Mouse (Mus musculus) embryonic facial prominence, embryonic 11.5 days (tissue): ENCODE measurements at regions not wholly inside any gene's neighbourhood (a gene's known extent, or its start where the extent isn't known, plus 50 kb on each side); places are given as distances from the start of the nearest gene placed in this dataset.
"Not testable (repeated sequence)": the region's sequence is repeated elsewhere in the genome, so short reads cannot be mapped to it uniquely, and the experiment has no call there.

Experiments used
- ATAC-seq: fragments of 200-750 bp; cut with Nextera tagmentation; replicated peaks from 2 replicates; pipeline ENCODE4 v1.8.0; 2017; ENCODE audit warnings: low read depth; ENCODE audit not compliant: insufficient number of reproducible peaks, low FRiP score, low TSS enrichment
- DNase-seq: peaks from one replicate; pipeline ENCODE4 v3.0.0-alpha.2; 2015; ENCODE audit warnings: low spot score
- H3K27ac ChIP-seq: fragments of 300-500 bp; sonication (generic); replicated peaks from 2 replicates; pipeline ENCODE4 v1.5.1; 2014; ENCODE audit warnings: mild to moderate bottlenecking, low read depth, low read length, control low read depth
- H3K27me3 ChIP-seq: fragments of 300-500 bp; sonication (generic); 2 replicates; pipeline ENCODE4 v1.6.1; 2014; ENCODE audit warnings: mild to moderate bottlenecking, low read length, moderate library complexity, mixed read lengths; ENCODE audit not compliant: control insufficient read depth, insufficient read depth
- H3K36me3 ChIP-seq: fragments of 300-500 bp; sonication (generic); replicated peaks from 2 replicates; pipeline ENCODE4 v1.6.1; 2014; ENCODE audit warnings: low read depth, mild to moderate bottlenecking, low read length, moderate library complexity, mixed read lengths; ENCODE audit not compliant: control insufficient read depth, insufficient read depth
- H3K4me1 ChIP-seq: fragments of 300-500 bp; sonication (generic); 2 replicates; pipeline ENCODE4 v1.6.1; 2014; ENCODE audit warnings: low read length, mixed read lengths; ENCODE audit not compliant: control insufficient read depth, insufficient read depth
- H3K4me2 ChIP-seq: fragments of 300-500 bp; sonication (generic); 2 replicates; pipeline ENCODE4 v1.6.1; 2014; ENCODE audit warnings: low read depth, mild to moderate bottlenecking, control low read depth, low read length, moderate library complexity
- H3K4me3 ChIP-seq: fragments of 300-500 bp; sonication (generic); 2 replicates; pipeline ENCODE4 v1.5.1; 2014; ENCODE audit warnings: low read depth, low read length, control low read depth
- H3K9ac ChIP-seq: fragments of 300-500 bp; sonication (generic); replicated peaks from 2 replicates; pipeline ENCODE4 v1.6.1; 2014; ENCODE audit warnings: mild to moderate bottlenecking, control low read depth, low read length
- H3K9me3 ChIP-seq: fragments of 300-500 bp; sonication (generic); replicated peaks from 2 replicates; pipeline ENCODE4 v1.6.1; 2016; ENCODE audit warnings: mild to moderate bottlenecking, low read length, inconsistent platforms, mixed read lengths; ENCODE audit not compliant: control insufficient read depth
- WGBS: fragments of 180-500 bp; shearing (Covaris S2); extraction: QIAGEN DNeasy Blood & Tissue Kit; methylation state at CpG from one replicate; pipeline ENCODE4 v1.1.7; 2014; 5-methylcytosine and 5-hydroxymethylcytosine counted together

DNA sequence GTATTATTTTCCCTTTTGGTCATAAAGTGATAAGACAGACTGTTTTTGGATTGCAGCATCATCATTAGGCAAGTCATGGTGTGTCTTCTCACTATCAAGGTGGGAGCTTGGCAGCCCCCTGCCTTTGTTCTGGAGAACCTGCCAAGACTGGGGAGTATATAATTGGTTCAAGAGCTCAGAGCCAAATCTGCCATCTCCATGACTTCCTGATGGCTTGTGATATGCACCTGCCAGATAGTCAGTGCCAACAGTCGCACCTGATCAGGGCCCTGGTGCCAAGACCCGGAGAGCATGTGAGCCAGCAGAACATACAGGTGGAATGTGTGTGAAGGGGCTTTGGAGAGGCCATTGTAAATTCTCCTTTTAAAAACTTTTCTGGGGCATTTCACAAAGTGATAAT lies 305.8 kb upstream of the Ghitm start:
- H3K27me3 ChIP-seq, result no peaks in the 10 kb centered on the region
- WGBS, result 81% methylated on average over 2 of the region's 2 CpGs

GRCm38 (mm10) chr14:37430656-37431055 lies 295.6 kb upstream of the Ghitm start:
- Histone ChIP-seq H3K9ac (no peak overlapping the region), H3K4me3 (no peak overlapping the region), H3K4me2 (no peak overlapping the region), H3K27ac (no peak overlapping the region), H3K27me3 (no peaks in the 10 kb centered on the region), H3K4me1 (no peaks in the 10 kb centered on the region), H3K9me3 (no peaks in the 10 kb centered on the region), H3K36me3 (no peaks in the 10 kb centered on the region)
- ATAC-seq (no peak), DNase-seq (no peak)
- WGBS, result 65% methylated on average over 1 of the region's 1 CpGs

More for the DNA sequence above, 305.8 kb upstream of the Ghitm start:
- DNase-seq, result no peak
- Histone ChIP-seq H3K4me3 (no peak overlapping the region), H3K36me3 (no peaks in the 10 kb centered on the region), H3K4me2 (no peak overlapping the region), H3K9ac (no peak overlapping the region), H3K9me3 (no peaks in the 10 kb centered on the region), H3K27ac (no peak overlapping the region), H3K4me1 (no peaks in the 10 kb centered on the region)
- ATAC-seq, result no peak

DNA sequence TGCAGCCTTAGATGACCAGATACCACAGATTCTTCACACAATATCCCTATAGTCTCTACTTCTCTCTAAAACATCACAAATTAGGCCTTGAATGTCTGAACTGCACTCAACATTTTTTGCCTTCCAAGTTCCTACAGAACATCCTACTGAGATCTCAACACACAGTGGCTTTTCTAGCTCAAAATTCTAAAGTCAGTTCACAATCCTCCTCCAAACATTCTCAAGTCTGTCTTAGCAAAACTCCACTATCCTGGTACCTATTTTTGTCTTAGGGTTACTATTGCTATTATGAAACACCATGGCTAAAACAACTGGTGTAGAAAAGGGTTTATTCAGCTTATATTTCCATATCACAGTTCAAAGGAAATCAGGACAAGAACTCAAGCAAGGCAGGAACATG lies 290.4 kb upstream of the Ghitm start:
- no peak for ATAC-seq
- H3K36me3 ChIP-seq, result no peaks in the 10 kb centered on the region
- no peak overlapping the region for H3K4me2 ChIP-seq
- no peak for DNase-seq
- H3K4me3 ChIP-seq, result no peak overlapping the region
- no peak overlapping the region for H3K9ac ChIP-seq
- no peaks in the 10 kb centered on the region for H3K9me3 ChIP-seq
- H3K4me1 ChIP-seq, result no peaks in the 10 kb centered on the region
- no peak overlapping the region for H3K27ac ChIP-seq
- H3K27me3 ChIP-seq, result no peaks in the 10 kb centered on the region

DNA sequence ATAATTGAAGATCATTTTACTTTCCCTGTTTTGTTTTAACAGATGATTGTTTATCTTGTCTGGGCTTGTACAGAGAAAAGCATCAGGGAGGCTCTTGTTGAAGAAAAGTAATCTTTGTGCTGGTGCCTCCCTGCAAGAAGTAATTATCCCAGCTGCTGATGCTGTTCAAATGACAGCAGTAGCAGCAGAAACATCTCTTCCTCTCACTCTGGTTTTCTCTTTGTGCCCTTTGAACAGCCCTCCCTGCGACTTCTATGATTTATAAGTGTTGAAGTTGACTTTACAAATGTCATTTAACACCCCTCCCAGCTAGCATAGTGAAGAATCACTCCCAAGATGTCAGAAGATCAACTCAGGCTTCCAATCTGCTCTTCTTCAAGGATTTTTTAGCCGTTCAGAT lies 286.5 kb upstream of the Ghitm start:
- 63% methylated on average over 2 of the region's 2 CpGs for WGBS

GRCm38 (mm10) chr14:37412583-37412982 lies 277.5 kb upstream of the Ghitm start:
- not testable (repeated sequence) for H3K27me3 ChIP-seq, H3K4me3 ChIP-seq, H3K9me3 ChIP-seq, H3K9ac ChIP-seq, ATAC-seq, DNase-seq, H3K4me2 ChIP-seq, H3K36me3 ChIP-seq, H3K4me1 ChIP-seq, H3K27ac ChIP-seq
- WGBS, result 56% methylated on average over 1 of the region's 1 CpGs

More for the DNA sequence above, 286.5 kb upstream of the Ghitm start:
- no peaks in the 10 kb centered on the region for H3K36me3 ChIP-seq
- no peak overlapping the region for H3K9ac ChIP-seq
- DNase-seq (no peak), ATAC-seq (no peak)
- no peak overlapping the region for H3K4me3 ChIP-seq
- H3K9me3 ChIP-seq, result no peaks in the 10 kb centered on the region
- H3K27ac ChIP-seq, result no peak overlapping the region
- no peaks in the 10 kb centered on the region for H3K27me3 ChIP-seq
- no peak overlapping the region for H3K4me2 ChIP-seq
- H3K4me1 ChIP-seq, result no peaks in the 10 kb centered on the region

- Histone ChIP-seq H3K9ac (no peak overlapping the region), H3K4me1 (no peaks in the 10 kb centered on the region), H3K27me3 (no peaks in the 10 kb centered on the region), H3K27ac (no peak overlapping the region), H3K36me3 (no peaks in the 10 kb centered on the region), H3K9me3 (no peaks in the 10 kb centered on the region), H3K4me2 (no peak overlapping the region), H3K4me3 (no peak overlapping the region)
- ATAC-seq, result no peak
- no peak for DNase-seq
- WGBS, result 92% methylated on average over 1 of the region's 1 CpGs
Observed at GRCm38 (mm10) chr14:37371972-37372371, 236.9 kb upstream of the Ghitm start.

DNA sequence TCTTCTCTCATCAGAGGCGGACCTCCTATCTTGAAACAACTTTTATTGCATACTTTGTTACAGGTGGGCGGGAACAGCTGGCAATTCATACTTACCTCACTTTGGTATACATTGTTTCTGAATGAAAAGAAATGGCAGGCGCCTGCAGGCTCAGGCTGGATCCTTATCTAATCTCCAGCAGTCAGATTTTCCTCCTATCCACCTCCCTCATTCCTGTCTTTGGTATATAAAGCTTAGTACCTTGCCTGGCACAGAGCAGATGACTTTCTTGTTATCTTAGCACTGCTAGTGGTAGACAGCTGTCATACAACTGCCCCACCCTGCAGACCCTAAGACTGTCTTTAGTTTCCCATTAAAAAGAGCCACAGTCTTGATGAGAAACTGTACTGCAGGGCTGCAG lies 226.8 kb upstream of the Ghitm start:
- DNase-seq, result no peak
- Histone ChIP-seq H3K4me3 (no peak overlapping the region), H3K9me3 (no peaks in the 10 kb centered on the region), H3K27me3 (no peaks in the 10 kb centered on the region), H3K4me2 (no peak overlapping the region), H3K36me3 (no peaks in the 10 kb centered on the region), H3K4me1 (no peaks in the 10 kb centered on the region), H3K9ac (no peak overlapping the region), H3K27ac (no peak overlapping the region)
- no peak for ATAC-seq
- 71% methylated on average over 3 of the region's 3 CpGs for WGBS

DNA sequence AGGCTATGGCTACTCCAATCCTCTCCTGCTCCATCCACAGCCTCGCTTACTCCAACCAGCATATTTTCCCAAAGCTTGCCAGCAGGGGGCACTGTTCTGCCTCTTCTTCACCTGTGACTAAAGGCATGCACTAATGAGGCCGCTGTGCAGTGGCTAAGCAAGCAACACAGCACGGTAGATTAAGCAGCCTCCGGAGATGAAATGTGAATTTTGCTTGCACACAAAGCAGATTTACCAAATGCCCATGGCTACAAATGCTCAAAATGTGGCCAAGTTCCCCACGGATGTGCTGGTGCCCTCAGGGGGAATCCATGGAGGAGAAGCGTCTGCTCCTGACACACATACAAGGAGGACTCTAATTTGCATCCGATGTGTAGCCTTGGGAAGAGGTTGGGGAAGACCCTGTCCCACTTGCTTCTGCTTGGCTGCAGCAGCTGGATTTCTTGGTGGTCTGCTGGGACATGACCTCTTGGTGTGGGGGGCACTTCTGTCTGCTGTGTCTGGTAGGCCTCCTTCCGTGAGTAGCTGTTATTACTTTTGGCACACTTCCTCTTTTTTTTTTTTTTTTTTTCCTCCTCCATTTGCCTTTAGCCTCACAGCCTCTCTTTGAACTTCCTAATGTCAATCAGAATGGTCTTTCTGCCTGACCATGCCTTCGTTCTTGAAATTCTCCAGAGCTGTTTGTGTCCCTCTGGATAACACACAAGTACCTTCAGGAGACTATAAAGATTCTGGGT lies 221.1 kb upstream of the Ghitm start:
- H3K4me2 ChIP-seq, result no peak overlapping the region
- WGBS, result 31% methylated on average over 9 of the region's 9 CpGs
- H3K9ac ChIP-seq, result no peak overlapping the region
- no peaks in the 10 kb centered on the region for H3K36me3 ChIP-seq
- H3K4me1 ChIP-seq, result no peaks in the 10 kb centered on the region
- ATAC-seq (no peak; the same call in 1 of the 2 replicates), DNase-seq (peak; percentile 79)
- no peaks in the 10 kb centered on the region for H3K9me3 ChIP-seq
- no peak overlapping the region for H3K27ac ChIP-seq
- H3K27me3 ChIP-seq, result no peaks in the 10 kb centered on the region
- no peak overlapping the region for H3K4me3 ChIP-seq
